Mouse (Mus musculus) bone marrow, adult 2 months (tissue): ENCODE data around the gene Btnl10.

Experiments
- CTCF ChIP-seq: fragments of 200-500 bp; IDR thresholded peaks from 2 replicates; pipeline ENCODE4 v1.5.1; 2011; ENCODE audit warnings: low read length, control low read depth; ENCODE audit not compliant: control insufficient read depth, insufficient read depth
- POLR2A ChIP-seq: fragments of 200-500 bp; IDR thresholded peaks from 2 replicates; pipeline ENCODE4 v1.6.1; 2011; ENCODE audit warnings: low read depth, mild to moderate bottlenecking, control low read depth, low read length, borderline replicate concordance; ENCODE audit not compliant: control insufficient read depth

- peak; percentile 50; the same call in 1 of the 2 replicates for TF ChIP-seq POLR2A
- TF ChIP-seq CTCF = no peak
These were observed 35.9 kb downstream of the Btnl10 start for GRCm38 (mm10) chr11:58953351-58954169.
